ENCODE assay signal across 28 mouse cellular contexts in the genomic region with DNA sequence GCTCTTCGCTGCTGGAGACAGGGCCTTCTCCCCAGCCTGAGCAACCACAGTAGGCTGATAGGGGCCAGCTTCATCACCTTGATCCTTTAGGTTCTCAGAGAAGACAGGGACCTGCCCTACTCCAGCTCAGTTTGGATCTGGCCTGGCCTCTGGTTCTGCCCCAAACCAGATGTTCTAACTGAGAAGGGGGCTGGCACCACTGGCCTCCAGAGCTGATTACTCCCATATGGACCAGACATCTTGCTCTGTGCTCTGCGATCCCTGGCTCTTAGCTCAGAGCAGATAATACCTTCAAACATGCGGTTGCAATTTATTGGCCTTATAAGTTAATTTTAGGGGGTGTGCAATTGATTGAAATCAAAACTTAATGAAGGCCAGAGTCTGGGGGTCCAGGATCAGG. TPM values are rescaled to one million over a fixed set of nuclear protein-coding genes. Genes with fewer than 3 reads are reported as not detected.
DNase-seq lines count a peak whose midpoint lies in the region; ATAC-seq and TF ChIP-seq lines count a peak whose summit lies in the region.
"Had no signal": no experiment of that assay in that cellular context is flagged by ENCODE, and none has a peak within 500 bp of the region (broad histone marks: within the 10 kb centered on the region; RNA-seq: fewer than 3 reads in every experiment).

No protein-coding gene starts in this region.

- H3K4me3 ChIP-seq in forebrain, embryonic 10.5 days = no peak overlapping the region
- H3K4me3 ChIP-seq in forebrain, postnatal 0 days (ENCODE audit: low read depth, low read length) = no peak overlapping the region
- H3K4me3 ChIP-seq in midbrain, embryonic 10.5 days = no peak overlapping the region
- H3K4me3 ChIP-seq in midbrain, embryonic 16.5 days (ENCODE audit: low read depth, low read length) = no peak overlapping the region
- H3K4me3 ChIP-seq in limb, embryonic 10.5 days = no peak overlapping the region
- H3K4me3 ChIP-seq: heart, adult 2 months; hindbrain, embryonic 10.5 days; left cerebral cortex, adult 2 months; liver, embryonic 15.5 days; lung, embryonic 15.5 days; neural tube, embryonic 15.5 days; stomach, embryonic 15.5 days had no signal

- TF ChIP-seq CTCF in forebrain, postnatal 0 days (IDR thresholded peaks at IDR 0.05; ENCODE audit: low read depth) = no peak

- no peak for DNase-seq in forebrain, embryonic 10.5 days (ENCODE audit: extremely low spot score, low spot score)
- no peak for DNase-seq in forebrain, postnatal 0 days
- no peak for DNase-seq in midbrain, embryonic 10.5 days (ENCODE audit: low spot score)
- peak; percentile 58 for DNase-seq in limb, embryonic 10.5 days (ENCODE audit: low spot score)
- DNase-seq in adrenal gland, adult 18-20 months (ENCODE audit: low spot score in 2 of 2) = no peak
- DNase-seq in lung, postnatal 36 days = no peak
- DNase-seq: adrenal gland, adult 2 months; cerebellum, adult 11 months; cerebellum, adult 9-11 months; gastrocnemius, postnatal 25 days; heart, adult 2 months; kidney, postnatal 25 days; left cerebral cortex, postnatal 4 days; right cerebral cortex, adult 18-20 months; thymus, postnatal 36 days had no signal

- no peak overlapping the region for H3K9ac ChIP-seq in forebrain, postnatal 0 days
- H3K9ac ChIP-seq in midbrain, embryonic 16.5 days (ENCODE audit: low read depth, low read length) = no peak overlapping the region
- H3K9ac ChIP-seq: liver, embryonic 15.5 days; lung, embryonic 15.5 days; neural tube, embryonic 15.5 days; stomach, embryonic 15.5 days had no signal

- H3K4me1 ChIP-seq in forebrain, embryonic 10.5 days = peaks cover 32% of the 10 kb centered on the region
- no peaks in the 10 kb centered on the region for H3K4me1 ChIP-seq in forebrain, postnatal 0 days (ENCODE audit: insufficient read depth)
- no peaks in the 10 kb centered on the region; the same call in 1 of the 2 replicates for H3K4me1 ChIP-seq in midbrain, embryonic 10.5 days
- no peaks in the 10 kb centered on the region for H3K4me1 ChIP-seq in midbrain, embryonic 16.5 days (ENCODE audit: control insufficient read depth, insufficient read depth, low read length)
- H3K4me1 ChIP-seq in limb, embryonic 10.5 days = peaks cover 79% of the 10 kb centered on the region
- H3K4me1 ChIP-seq: liver, embryonic 15.5 days; lung, embryonic 15.5 days; stomach, embryonic 15.5 days had no signal

- H3K9me3 ChIP-seq in forebrain, embryonic 10.5 days = no peaks in the 10 kb centered on the region
- no peaks in the 10 kb centered on the region for H3K9me3 ChIP-seq in forebrain, postnatal 0 days (ENCODE audit: low read length)
- no peaks in the 10 kb centered on the region for H3K9me3 ChIP-seq in midbrain, embryonic 10.5 days (replicated peaks)
- no peaks in the 10 kb centered on the region for H3K9me3 ChIP-seq in midbrain, embryonic 16.5 days (replicated peaks; ENCODE audit: control insufficient read depth, low read length, poor library complexity, severe bottlenecking)
- H3K9me3 ChIP-seq in limb, embryonic 10.5 days (replicated peaks) = no peaks in the 10 kb centered on the region
- H3K9me3 ChIP-seq: hindbrain, embryonic 10.5 days; liver, embryonic 15.5 days; lung, embryonic 15.5 days; neural tube, embryonic 15.5 days; stomach, embryonic 15.5 days had no signal

- peak overlapping the region; percentile 59; the same call in 1 of the 2 replicates for H3K27ac ChIP-seq in forebrain, embryonic 10.5 days
- no peak overlapping the region for H3K27ac ChIP-seq in forebrain, postnatal 0 days (ENCODE audit: low read depth, low read length)
- H3K27ac ChIP-seq in midbrain, embryonic 10.5 days (replicated peaks) = 0 out of 2 replicates have a peak overlapping the region, but pooled peaks have one; percentile 6
- no peak overlapping the region for H3K27ac ChIP-seq in midbrain, embryonic 16.5 days (ENCODE audit: low read length)
- H3K27ac ChIP-seq in limb, embryonic 10.5 days = peak overlapping the region; percentile 82
- H3K27ac ChIP-seq: heart, adult 2 months; hindbrain, embryonic 10.5 days; left cerebral cortex, adult 2 months; liver, embryonic 15.5 days; lung, embryonic 15.5 days; macrophage; neural tube, embryonic 15.5 days; stomach, embryonic 15.5 days had no signal

- WGBS in forebrain, embryonic 10.5 days = 87% methylated on average over 3 of the region's 3 CpGs
- 90% methylated on average over 3 of the region's 3 CpGs for WGBS in forebrain, postnatal 0 days
- 94% methylated on average over 3 of the region's 3 CpGs for whole genome bisulfite sequencing in midbrain, embryonic 10.5 days
- WGBS in midbrain, embryonic 16.5 days = 96% methylated on average over 3 of the region's 3 CpGs
- WGBS in limb, embryonic 10.5 days = 40% methylated on average over 3 of the region's 3 CpGs

- ATAC-seq in forebrain, postnatal 0 days = no peak
- ATAC-seq in midbrain, embryonic 16.5 days = no peak
- ATAC-seq in monocyte, adult 5-6 weeks (replicated peaks; ENCODE audit: insufficient number of reproducible peaks, low FRiP score, low TSS enrichment, poor library complexity, severe bottlenecking) = no peak
- ATAC-seq: forebrain, embryonic 14.5 days; hindbrain, embryonic 16.5 days; intestine, embryonic 16.5 days; Patski had no signal

- H3K4me2 ChIP-seq in forebrain, postnatal 0 days (ENCODE audit: low read depth) = no peak overlapping the region
- H3K4me2 ChIP-seq in midbrain, embryonic 16.5 days (ENCODE audit: low read length) = no peak overlapping the region
- H3K4me2 ChIP-seq: liver, embryonic 15.5 days; lung, embryonic 15.5 days; neural tube, embryonic 15.5 days; stomach, embryonic 15.5 days had no signal

- H3K36me3 ChIP-seq in forebrain, embryonic 10.5 days (replicated peaks) = peaks cover 84% of the 10 kb centered on the region
- H3K36me3 ChIP-seq in forebrain, postnatal 0 days (ENCODE audit: insufficient read depth) = peaks cover 26% of the 10 kb centered on the region
- H3K36me3 ChIP-seq in midbrain, embryonic 10.5 days = peaks cover 75% of the 10 kb centered on the region
- peaks cover 2% of the 10 kb centered on the region; the same call in 1 of the 2 replicates for H3K36me3 ChIP-seq in midbrain, embryonic 16.5 days (ENCODE audit: control insufficient read depth, insufficient read depth, low read length)
- H3K36me3 ChIP-seq in limb, embryonic 10.5 days = peaks cover 78% of the 10 kb centered on the region

- no peaks in the 10 kb centered on the region for H3K27me3 ChIP-seq in forebrain, embryonic 10.5 days (ENCODE audit: poor library complexity, severe bottlenecking)
- H3K27me3 ChIP-seq in forebrain, postnatal 0 days (ENCODE audit: insufficient read depth, low read length) = no peaks in the 10 kb centered on the region
- H3K27me3 ChIP-seq in midbrain, embryonic 10.5 days (ENCODE audit: low read depth, poor library complexity, severe bottlenecking) = no peaks in the 10 kb centered on the region
- no peaks in the 10 kb centered on the region for H3K27me3 ChIP-seq in midbrain, embryonic 16.5 days (ENCODE audit: control insufficient read depth, insufficient read depth, low read depth, low read length)
- no peaks in the 10 kb centered on the region for H3K27me3 ChIP-seq in limb, embryonic 10.5 days (ENCODE audit: low read depth, poor library complexity, severe bottlenecking)
- H3K27me3 ChIP-seq: liver, embryonic 15.5 days; lung, embryonic 15.5 days; neural tube, embryonic 15.5 days; Patski; stomach, embryonic 15.5 days had no signal

RNA-seq across cellular contexts. Expression of a gene that starts 43.2 kb away (rescaled TPM):
- 13.6 and 14.7 TPM in 2 replicates for polyA plus RNA-seq in forebrain, embryonic 10.5 days (2016; fragmentation: Nextera tagmentation; extraction: Ambion mirVana)
- 14.2 and 15.3 TPM in 2 replicates for total RNA-seq in forebrain, postnatal 0 days (2014; rRNA removed)
- polyA plus RNA-seq in forebrain, postnatal 0 days (2015; fragmentation: Nextera tagmentation; extraction: Ambion mirVana) = 10.0 and 12.1 TPM in 2 replicates
- 15.9 and 16.1 TPM in 2 replicates for polyA plus RNA-seq in midbrain, embryonic 10.5 days (2016; fragmentation: Nextera tagmentation; extraction: Ambion mirVana)
- 14.4 and 15.1 TPM in 2 replicates for polyA plus RNA-seq in midbrain, embryonic 16.5 days (2015; fragmentation: Nextera tagmentation; extraction: Ambion mirVana)
- polyA plus RNA-seq in limb, embryonic 10.5 days (2016; fragmentation: Nextera tagmentation; extraction: Ambion mirVana) = 14.6 and 19.7 TPM in 2 replicates
- 1 to 10 TPM; 8.8 to 9.2 TPM for total RNA-seq in adrenal gland, adult 18-20 months (2021)
- 6.1 to 12.0 TPM (median 6.4 TPM) in 3 replicates for total RNA-seq in monocyte, adult 5-6 weeks (2017)

RNA-seq across cellular contexts. Expression of a gene that starts 43.2 kb away (rescaled TPM):
- polyA plus RNA-seq in forebrain, embryonic 10.5 days (2016; fragmentation: Nextera tagmentation; extraction: Ambion mirVana) = 117 and 120 TPM in 2 replicates
- 41.1 and 49.7 TPM in 2 replicates for total RNA-seq in forebrain, postnatal 0 days (2014; rRNA removed)
- polyA plus RNA-seq in forebrain, postnatal 0 days (2015; fragmentation: Nextera tagmentation; extraction: Ambion mirVana) = 58.1 and 60.6 TPM in 2 replicates
- polyA plus RNA-seq in midbrain, embryonic 10.5 days (2016; fragmentation: Nextera tagmentation; extraction: Ambion mirVana) = 99.7 and 103 TPM in 2 replicates
- polyA plus RNA-seq in midbrain, embryonic 16.5 days (2015; fragmentation: Nextera tagmentation; extraction: Ambion mirVana) = 58.7 and 66.6 TPM in 2 replicates
- 115 and 133 TPM in 2 replicates for polyA plus RNA-seq in limb, embryonic 10.5 days (2016; fragmentation: Nextera tagmentation; extraction: Ambion mirVana)
- total RNA-seq in adrenal gland, adult 18-20 months (2021) = 10 to 100 TPM; 59.3 to 71.3 TPM
- total RNA-seq in monocyte, adult 5-6 weeks (2017) = 3.6 to 7.3 TPM (median 4.8 TPM) in 3 replicates

Comparison
In these comparisons a context has a peak if more than half of its experiments do, and no peak if none do; other contexts are left out.
1. H3K27ac ChIP-seq: peak in forebrain, embryonic 10.5 days (single experiment), midbrain, embryonic 10.5 days (single experiment) and limb, embryonic 10.5 days (single experiment); none in forebrain, postnatal 0 days (single experiment) and midbrain, embryonic 16.5 days (single experiment).